Mouse (Mus musculus) left cerebral cortex, adult 8-10 months (tissue): ENCODE measurements around the gene Dmkn. TPM values are rescaled to one million over a fixed set of nuclear protein-coding genes. Genes with fewer than 3 reads are reported as not detected.

Experiments used
- DNase-seq, 2 experiments: peaks; one replicate each; pipeline ENCODE4 v3.0.0; 2022; ENCODE audit warnings: low spot score in 2 of 2
- total RNA-seq, 4 experiments: library from RNA; stranded (reverse); gene quantifications; 2 replicates each; pipeline ENCODE4 v1.2.4; 2022

Dmkn gene
- total RNA-seq, 4 experiments from 2014 or later = 4.1 to 5.2 (median 4.7) TPM

DNA sequence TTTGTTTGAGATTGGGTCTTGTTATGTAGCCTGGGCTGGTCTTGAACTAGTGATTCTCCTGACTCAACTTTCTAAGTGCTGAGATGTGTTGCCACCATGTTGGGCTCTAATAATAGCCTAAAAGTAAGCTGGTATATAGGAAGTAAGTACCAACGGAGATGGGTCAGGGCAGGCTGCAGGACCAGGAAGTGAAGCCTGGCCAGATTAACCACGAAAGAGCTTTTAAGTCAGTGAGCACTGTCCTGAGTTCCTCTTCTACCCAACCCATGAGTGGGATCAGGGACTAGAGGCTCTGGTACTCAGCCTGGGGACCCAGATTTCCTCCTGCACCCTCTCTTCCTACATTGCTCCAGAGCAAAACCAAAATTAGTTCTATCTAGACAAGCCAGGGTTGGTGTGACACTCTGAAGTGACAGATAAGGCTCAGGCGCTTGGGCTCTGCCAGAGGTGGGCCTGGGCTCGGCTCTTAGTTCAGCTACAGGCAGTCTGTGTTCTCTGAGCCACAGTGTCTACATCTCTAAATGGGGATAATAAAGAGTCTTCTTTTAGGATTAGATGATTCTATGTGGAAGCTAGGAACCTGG is 1.7 kb upstream of the Dmkn start:
- no peak for DNase-seq

DNA sequence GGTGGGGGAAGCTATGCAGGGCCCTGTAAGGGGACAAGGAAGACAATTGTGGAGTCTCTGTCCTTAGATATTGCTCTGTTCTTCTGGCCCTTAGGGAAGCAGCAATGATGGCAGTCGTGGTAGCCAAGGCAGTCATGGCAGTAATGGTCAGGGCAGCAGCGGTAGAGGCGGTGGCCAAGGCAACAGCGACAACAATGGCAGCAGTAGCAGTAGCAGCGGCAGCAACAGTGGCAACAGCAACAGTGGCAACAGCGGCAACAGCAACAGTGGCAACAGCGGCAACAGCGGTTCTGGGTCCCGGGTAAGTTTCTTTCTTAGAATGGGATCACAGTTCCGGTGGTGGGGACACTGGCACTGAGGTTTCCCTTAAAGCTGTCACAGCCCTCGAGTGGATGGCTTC is 1.6 kb downstream of the Dmkn start:
- DNase-seq = no peak

DNA sequence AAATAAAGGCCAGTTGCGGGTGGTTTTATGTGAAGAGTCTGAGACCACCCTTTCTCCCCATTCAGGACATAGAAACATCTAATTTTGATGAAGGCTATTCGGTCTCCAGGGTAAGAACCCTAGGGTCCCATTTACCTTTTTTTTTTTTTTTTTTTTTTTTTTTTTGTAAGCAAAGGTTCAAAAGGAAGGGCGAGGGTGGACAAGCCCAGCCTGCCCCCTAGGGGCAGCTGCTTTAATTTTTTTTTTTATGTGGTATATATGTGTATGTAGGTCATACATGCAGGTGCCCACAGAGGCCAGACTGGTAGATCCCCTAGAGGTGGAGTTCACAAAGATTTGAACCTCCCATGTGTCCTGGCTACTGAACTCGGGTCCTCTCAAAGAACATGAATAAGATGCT is 2.9 kb downstream of the Dmkn start:
- DNase-seq = no peak

DNA sequence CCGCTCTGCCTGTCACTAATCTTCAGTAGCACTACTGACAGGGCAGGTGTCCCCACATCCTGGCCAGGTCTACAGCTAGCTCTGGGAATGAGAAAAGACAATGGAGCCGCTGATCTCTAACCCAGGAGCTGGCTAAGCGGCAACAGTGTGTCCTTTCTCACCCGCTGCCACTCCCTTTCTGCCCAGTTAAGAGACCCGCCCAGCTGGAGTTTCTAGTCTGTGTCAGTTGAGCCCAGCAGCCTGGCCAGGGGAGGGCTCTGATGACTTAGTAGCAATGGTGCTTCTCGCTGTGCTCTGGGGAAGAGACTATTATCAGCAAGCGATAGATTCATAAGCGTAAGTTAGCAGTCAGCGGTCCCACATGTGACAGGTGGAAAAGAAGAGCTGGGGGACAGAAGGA is 5.7 kb downstream of the Dmkn start:
- no peak for DNase-seq

DNA sequence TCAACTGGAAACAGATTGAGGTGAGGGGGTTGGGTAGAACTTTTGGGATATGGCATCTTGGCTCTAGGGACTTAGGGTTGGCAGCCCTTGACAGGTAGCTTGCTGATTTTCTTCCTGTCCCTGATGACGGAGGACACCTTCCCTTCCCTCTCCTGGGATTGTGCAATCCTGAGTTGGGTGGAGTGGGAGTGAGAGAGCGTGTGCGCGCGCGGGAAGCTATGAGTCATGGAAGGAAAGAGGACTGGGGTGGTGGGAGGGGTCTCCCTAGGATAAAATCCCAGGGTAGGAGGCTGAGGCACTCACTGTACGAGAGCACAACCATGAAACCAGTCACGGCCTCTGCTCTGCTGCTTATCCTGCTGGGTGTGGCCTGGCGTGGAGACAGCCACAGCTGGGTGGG is 12.5 kb downstream of the Dmkn start:
- peak in 1 of 2 experiments; percentile 13 for DNase-seq

DNA sequence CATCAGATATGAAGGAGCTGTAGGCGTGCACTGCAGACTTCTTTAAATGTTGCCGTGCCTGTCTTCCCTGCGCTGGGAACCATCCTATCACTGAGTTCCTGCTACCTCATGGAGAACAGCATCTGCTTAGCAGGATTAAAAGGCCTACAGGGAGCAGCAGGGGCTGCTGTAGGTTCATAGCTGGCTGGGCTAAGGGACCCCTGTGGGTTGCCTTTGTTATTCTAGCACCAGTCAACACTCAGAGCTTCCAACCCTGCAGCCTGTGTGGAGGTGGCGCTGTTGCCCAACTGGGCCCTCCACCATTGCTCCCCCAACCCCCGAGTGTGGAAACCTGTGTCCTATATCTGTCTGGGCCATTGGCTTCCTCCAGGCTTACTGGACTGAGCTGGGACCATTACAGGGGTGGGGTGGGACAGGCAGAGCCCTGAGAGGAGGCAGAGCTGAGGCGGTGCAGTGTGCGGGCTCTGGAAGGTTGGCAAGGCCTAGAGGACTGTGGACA is 13.6 kb downstream of the Dmkn start:
- DNase-seq = no peak

DNA sequence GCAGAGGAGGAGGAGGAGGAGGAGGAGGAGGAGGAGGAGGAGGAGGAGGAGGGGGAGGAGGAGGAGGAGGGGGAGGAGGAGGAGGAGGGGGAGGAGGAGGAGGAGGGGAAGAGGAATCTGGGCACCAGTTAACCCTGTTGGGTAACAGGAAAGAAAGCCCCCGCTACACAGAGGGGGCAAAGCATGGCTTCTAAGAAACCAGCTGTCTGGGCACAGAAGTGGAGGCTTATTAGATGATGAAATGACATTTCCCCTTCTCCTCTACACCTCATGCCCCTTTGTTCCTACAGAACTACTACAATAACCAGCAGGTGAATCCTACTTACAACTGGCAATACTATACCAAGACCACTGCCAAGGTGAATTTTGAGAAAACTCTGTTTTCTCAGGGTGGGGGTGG is 14.4 kb downstream of the Dmkn start:
- no peak for DNase-seq

DNA sequence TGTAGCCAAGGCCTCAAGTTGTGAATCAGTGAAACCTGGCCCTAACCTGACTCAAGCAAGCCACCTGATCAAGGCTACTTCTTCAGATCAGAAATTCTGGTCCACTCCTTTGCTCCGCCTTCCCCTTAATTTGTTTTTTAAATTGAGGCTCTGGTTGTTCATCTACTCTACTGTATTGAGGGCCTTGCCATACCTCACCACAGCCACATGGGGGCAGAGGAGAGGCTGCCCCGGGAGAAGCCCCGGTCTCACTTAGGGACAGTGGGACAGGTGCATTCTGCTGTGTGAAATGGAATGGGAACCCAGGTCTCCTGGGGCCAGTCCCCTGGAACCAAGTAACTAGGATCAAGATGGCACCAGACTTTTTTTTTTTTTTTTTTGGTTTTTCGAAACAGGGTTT is 18.2 kb downstream of the Dmkn start:
- DNase-seq = no peak

DNA sequence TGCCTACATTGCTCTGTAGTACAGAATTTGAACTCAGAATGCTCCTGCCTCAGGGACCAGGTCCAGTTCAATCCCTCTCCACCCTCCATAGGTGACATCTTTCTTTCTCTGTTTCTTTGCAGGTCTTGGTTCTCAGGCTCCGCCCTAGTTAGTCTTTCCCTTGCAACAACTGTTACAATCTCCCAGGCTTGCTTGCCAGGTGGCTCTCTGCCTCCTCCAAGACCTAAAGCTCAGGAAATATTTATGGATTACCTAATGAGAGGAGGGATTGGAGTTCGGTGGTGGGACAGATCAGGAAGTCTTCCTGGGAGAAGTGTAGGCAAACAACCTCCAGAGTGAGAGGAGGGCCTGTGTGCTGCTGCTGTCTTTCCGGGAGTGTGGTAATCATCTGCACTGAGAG is 19.1 kb downstream of the Dmkn start:
- DNase-seq = no peak

DNA sequence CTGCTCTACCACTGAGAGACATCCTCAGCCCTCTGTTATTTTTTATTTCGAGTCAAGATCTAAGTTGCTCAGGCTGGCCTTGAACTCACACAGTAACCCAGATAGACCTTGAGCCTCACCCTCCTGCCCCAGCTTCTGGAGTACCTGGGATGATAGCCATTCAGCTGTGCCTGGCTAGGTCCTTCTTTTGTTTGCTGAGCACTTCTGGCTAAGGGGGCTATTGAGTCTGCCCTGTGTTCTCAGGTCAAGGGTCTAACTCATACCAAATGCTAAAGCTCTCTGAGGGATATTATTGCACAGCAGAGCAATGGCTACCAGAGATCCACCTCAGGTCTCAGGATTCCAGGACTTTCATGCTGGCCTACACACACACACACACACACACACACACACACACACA is 21.6 kb downstream of the Dmkn start:
- DNase-seq = no peak

DNA sequence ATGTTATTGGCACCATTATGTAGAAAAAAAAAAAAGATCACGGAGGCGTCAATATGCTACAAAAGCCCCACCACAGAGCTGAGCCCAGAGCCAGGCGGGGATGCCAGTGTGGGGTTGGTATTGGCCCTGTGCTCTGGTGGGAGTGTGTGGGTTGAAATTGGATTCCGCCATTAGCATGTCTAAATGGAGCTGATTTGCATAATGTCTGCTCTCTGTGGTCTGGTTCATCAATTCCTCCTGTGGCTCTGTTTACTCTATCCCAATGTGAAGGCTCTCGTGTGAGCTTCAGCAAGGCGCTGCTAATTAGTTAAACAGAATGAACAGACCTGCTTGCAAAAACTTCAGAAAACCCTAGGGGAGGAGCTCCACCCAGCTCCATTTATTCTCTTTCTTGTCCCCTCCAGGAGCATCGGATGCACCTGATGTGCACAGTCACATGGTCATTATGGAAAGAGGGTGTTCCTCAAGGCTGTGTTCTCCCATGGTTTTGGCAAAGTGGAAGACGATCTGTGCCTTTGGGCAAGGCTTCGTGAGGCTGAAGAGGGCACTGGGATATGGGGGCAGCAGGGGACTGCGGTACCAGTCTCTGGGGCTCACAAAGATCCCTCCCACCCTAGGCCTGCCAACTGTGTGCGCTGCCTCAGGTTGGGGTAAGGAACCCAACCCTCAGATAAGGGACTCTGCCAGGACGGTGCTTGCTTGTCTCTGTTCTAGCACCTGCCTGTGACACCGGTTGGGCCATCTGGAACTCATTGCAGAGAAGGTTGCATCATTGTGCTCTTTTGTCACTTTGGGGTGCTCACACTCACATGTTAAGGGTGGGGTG is 22.4 kb downstream of the Dmkn start:
- no peak for DNase-seq

DNA sequence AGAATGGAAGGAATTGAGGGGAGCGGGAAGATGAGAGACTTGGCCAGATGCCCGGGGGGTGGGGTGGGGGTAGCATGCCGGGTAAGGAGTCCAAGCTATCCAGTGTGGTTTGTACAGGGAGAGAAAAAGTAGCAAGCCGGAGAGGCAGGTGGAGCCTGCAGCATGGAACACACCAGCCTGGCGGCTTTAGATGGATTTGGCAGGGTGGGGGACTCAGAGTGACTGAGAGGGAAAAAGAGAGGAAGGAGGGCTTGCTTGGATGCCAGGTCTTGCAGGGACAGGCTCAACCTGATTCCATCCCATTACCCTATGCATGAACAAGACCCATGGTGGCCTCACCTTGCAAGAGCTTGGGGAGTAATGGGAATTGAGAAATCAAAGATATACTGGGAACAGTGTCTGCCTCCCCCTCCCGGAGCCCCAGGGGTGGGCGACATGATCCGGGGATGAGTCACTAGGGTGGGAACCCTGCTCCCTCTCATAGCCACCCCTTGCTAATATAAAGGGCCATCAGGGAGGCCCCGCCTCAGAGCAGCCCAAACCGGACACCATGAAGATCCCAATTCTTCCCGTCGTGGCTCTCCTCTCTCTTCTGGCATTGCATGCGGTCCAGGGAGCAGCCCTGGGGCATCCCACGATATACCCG is 23.9 kb downstream of the Dmkn start, which contains the start of gene Krtdap:
TSS of gene Krtdap (plus strand) at position 520 of the 646 bp plus-strand sequence.
- no peak for DNase-seq

DNA sequence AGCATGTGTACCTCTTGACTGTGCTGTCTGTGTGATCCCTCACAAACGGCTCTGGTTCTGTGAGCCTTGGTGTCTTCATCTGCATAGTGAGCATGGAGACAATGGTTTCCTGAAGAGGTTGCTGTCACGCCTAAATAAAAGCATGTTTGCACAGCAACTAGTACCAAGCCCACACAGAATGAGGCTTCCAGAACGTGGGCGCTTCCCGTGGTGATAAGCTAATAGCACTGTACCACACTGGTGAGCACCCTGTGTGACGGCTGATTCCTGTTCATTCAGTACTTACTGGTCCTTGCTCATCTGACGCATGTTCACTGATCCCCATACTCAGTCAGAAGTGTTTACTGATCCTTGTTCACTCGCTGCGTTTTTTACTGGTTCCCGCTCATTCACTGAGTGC is 26.6 kb downstream of the Dmkn start:
- DNase-seq = no peak

DNA sequence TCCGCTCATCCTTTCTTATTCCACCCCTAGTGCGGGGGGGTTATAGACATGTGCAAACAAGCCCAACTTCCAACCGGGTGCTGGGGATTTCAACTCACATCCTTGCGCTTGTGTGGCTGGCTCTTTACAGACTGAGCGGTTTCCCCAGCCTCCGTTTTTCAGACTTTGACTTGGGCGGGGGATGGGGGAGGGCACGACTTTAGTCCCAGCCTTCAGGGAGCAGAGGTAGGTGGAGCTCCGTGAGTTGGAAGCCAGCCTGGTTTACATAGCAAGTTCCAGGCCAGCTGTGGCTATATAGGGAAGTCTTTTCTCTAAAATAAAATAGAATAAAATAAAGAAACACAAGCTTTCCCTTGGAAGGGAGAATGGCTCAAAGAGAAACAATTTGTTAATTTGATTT is 28.4 kb downstream of the Dmkn start:
- DNase-seq = no peak

DNA sequence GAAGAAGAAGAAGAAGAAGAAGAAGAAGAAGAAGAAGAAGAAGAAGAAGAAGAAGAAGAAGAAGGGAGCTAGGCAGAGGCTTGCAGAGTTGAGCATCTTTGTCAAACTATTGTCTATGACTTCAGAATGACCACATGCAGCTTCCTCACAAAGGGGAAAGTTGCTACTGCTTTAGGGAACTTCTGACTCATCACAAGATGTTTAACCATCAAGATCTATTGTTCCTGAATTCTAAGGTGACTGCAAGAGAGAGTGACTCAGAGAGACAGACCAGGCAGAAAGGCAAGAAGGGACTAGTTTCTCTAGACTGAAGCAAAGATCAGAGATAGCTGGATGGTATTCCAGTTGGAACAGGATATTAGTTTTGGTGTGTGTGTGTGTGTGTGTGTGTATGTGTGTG is 31.4 kb downstream of the Dmkn start:
- no peak for DNase-seq

DNA sequence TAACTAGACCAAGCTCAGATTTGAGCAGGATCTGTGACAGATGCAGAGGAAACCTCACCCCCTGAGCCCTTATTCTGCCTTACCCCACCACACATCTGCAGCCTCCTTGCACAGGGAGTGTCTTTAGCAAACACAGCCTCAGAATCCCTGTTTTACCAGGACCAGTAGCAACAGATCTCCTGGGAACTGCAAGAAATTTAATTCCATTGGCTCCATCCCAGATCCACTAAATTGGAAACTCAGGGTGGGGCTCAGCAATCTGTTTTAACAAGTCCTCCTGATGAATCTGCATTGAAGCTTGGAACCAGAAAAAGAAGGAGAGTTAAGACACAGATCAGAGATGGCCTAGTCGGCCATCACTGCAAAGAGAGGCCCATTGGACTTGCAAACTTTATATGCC is 33.2 kb downstream of the Dmkn start:
- DNase-seq = no peak

DNA sequence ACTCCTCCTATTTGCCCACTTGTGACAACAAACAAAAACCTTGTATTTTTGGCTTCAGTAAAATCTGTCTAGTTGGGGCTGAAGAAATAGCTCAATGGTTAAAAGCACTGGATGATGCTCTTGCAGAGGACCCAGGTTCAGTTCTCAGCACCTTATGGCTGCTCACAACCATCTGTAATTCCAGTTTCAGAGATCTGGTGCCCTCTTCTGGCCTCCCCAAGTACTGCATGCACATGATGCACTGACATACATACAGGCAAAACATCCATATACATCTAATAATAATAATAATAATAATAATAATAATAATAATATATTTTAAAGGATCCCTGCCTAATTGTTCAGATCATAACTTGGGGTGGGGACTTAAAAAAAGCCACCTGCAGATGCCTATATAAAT is 37.1 kb downstream of the Dmkn start:
- no peak for DNase-seq

DNA sequence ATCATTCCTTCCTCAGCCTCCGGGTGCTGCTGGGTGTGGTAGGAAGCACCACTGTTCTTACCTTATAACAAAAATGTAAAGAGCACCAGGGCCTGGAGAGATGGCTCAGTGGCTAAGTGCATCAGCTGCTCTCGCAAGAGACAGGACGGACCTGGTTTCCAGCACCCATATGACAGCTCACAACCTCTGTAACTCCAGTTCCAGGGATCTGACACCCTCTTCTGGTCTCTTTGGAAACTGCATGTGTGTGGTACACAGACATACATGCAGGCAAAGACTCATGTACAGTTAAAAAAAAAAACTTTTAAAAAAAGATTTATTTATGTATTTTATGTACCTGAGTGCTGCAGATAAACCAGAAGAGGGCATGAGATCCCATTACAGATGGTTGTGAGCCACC is 39.7 kb downstream of the Dmkn start:
- no peak for DNase-seq

DNA sequence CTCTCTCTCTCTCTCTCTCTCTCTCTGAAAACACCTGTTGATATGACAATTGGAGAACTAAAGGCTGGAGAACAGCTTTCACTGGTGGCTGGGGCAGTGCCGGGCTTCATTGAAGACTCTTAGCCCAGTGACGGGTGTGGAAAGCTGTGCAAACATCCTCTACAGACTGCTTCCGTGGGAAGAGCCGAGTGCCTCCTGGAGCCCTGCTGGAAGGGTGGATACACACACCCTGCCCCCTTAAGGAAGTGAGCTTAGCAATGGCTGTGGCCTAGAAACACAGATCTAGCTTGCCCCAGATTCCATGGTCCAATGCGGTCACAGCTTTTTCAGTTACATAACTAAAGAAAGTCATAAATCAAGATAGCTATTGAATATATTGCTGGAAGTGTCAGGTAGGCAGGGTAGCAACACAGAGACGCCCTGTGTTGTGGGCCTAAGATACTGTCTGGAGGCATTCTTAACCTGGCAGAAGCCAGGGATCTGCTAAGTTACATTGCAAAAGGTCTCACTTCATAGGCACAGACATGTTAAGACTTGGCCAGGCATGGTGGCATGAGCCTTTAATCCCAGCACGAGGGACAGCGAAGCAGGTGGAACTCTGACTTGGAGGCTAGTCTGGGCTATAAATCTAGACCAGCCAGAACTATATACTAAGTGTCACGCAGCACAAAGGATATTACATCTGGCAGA is 40.6 kb downstream of the Dmkn start:
- DNase-seq = no peak

DNA sequence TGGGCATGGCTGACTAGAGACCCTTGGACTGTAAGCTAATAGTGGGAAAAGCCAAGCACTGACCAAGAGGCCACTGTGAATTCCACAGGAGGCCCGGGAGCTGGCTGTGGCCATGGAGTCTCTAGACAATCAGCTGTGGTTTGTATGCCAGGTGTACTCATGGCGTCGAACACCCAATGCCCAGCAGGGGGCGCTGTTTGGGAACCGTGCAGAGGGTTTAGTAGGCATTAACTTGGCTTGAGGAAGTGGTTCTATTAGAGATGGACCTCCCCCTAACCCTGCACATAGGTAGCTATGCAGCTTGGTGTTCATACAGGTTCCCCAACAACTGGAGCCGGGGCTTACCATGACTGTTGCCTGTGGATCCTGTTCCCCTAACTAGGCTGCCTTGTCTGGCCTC is 42.4 kb downstream of the Dmkn start:
- no peak for DNase-seq

DNA sequence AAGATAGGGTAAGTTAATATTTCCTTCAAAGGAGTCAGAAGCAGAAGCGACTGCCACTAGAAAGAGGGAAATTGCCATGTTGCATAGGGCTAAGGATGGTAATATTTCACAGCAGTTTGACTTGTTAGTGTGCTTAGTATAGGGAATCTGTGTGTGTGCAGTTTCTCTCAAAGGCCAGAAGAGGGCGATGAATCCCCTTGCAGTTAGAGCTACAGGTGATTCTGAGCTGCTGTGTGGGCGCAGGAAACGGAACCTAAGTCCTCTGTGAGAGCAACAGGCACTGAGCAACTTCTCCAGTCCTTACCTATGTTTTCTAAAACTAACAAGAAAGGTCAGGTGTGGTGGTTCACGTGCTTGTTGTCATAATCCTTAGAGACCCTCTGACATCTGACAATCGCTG is 46.8 kb downstream of the Dmkn start:
- DNase-seq = no peak

DNA sequence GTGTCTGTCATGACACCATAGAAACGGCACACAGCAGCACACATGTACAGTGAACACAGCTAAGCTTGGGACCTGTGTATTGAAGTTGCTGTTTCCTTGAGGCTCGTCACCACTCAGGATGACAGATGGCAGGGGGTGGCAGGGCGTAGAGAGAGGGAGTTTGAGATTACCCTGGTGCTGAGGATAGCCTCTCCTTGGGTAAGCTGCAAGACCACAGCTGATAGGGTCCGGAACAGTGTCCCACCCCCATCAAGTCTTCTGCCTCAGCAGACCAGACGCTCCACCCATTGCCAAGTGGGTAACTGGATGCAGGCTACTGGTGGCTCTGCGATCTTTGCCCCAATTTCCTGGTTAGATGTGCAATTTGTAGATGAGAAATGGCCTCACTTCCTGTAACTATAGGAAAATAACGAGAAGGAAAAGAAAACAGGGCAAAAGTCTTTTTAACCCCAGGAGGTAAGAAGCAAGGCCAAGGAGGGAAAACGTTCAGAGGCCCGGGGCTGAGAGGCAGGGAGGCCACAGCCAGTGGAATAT is 48.3 kb downstream of the Dmkn start:
- no peak for DNase-seq
